Mouse (Mus musculus) midbrain, embryonic 13.5 days (tissue): ENCODE measurements around the gene Mrpl37. TPM values are rescaled to one million over a fixed set of nuclear protein-coding genes. Genes with fewer than 3 reads are reported as not detected.

Experiments
- ATAC-seq: fragments of 200-750 bp; cut with Nextera tagmentation; 2 replicates; pipeline ENCODE4 v1.8.0; 2017; ENCODE audit warnings: mild to moderate bottlenecking, moderate TSS enrichment, moderate library complexity
- H3K27ac ChIP-seq: fragments of 300-500 bp; sonication (generic); 2 replicates; pipeline ENCODE4 v1.5.1; 2015; ENCODE audit warnings: inconsistent platforms, mild to moderate bottlenecking, moderate library complexity
- H3K27me3 ChIP-seq: fragments of 300-500 bp; sonication (generic); 2 replicates; pipeline ENCODE4 v1.6.1; 2015; ENCODE audit warnings: mild to moderate bottlenecking, inconsistent platforms
- H3K36me3 ChIP-seq: fragments of 300-500 bp; sonication (generic); 2 replicates; pipeline ENCODE4 v1.6.1; 2015; ENCODE audit warnings: mild to moderate bottlenecking, inconsistent platforms
- H3K4me1 ChIP-seq: fragments of 300-500 bp; sonication (generic); replicated peaks from 2 replicates; pipeline ENCODE4 v1.6.1; 2015; ENCODE audit warnings: inconsistent platforms
- H3K4me2 ChIP-seq: fragments of 300-500 bp; sonication (generic); replicated peaks from 2 replicates; pipeline ENCODE4 v1.6.1; 2015; ENCODE audit warnings: moderate library complexity, mild to moderate bottlenecking, inconsistent platforms
- H3K4me3 ChIP-seq: fragments of 300-500 bp; sonication (generic); replicated peaks from 2 replicates; pipeline ENCODE4 v1.5.1; 2015; ENCODE audit warnings: mild to moderate bottlenecking, inconsistent platforms
- H3K9ac ChIP-seq: fragments of 300-500 bp; sonication (generic); replicated peaks from 2 replicates; pipeline ENCODE4 v1.6.1; 2015; ENCODE audit warnings: mild to moderate bottlenecking, inconsistent platforms
- H3K9me3 ChIP-seq: fragments of 300-500 bp; sonication (generic); 2 replicates; pipeline ENCODE4 v1.6.1; 2016; ENCODE audit warnings: mild to moderate bottlenecking, inconsistent platforms
- WGBS: fragments of 180-500 bp; shearing (Covaris S2); methylation state at CpG from one replicate; pipeline ENCODE4 v1.1.7; 2015; 5-methylcytosine and 5-hydroxymethylcytosine counted together
- polyA plus RNA-seq: library from polyadenylated mRNA; unstranded; fragments of >200 nt; fragmentation: Nextera tagmentation; extraction: Ambion mirVana; gene quantifications from 2 replicates; pipeline ENCODE4 v1.2.1, GENCODE M21; 2015

Mrpl37 gene
- polyA plus RNA-seq, 1 experiment from 2014 or later: 84.9 TPM

DNA sequence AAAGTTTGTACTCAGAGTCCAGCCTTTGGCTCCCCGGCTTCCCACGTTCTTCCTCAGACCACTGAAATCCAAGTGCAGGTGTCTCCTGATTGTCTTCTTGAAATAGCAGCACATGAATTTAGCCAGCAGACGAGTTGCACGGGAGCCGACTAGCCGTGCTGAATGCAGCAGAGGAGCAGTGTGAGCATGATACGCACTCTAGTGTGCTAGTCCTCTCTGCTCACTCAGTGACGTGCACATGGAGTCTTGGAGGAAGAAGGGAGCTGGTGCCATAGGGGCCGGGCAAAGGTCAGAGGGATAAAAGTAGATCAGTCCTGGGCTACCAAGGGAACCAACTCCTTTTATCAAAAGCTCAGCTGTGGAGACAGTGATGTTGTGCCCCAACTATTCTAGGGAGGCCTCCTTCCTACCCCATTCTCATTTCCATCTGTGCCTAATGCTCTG, 52.8 kb downstream of the Mrpl37 start:
- H3K27ac ChIP-seq: peak overlapping the region; percentile 15; the same call in 1 of the 2 replicates
- WGBS: 81% methylated on average over 9 of the region's 9 CpGs

DNA sequence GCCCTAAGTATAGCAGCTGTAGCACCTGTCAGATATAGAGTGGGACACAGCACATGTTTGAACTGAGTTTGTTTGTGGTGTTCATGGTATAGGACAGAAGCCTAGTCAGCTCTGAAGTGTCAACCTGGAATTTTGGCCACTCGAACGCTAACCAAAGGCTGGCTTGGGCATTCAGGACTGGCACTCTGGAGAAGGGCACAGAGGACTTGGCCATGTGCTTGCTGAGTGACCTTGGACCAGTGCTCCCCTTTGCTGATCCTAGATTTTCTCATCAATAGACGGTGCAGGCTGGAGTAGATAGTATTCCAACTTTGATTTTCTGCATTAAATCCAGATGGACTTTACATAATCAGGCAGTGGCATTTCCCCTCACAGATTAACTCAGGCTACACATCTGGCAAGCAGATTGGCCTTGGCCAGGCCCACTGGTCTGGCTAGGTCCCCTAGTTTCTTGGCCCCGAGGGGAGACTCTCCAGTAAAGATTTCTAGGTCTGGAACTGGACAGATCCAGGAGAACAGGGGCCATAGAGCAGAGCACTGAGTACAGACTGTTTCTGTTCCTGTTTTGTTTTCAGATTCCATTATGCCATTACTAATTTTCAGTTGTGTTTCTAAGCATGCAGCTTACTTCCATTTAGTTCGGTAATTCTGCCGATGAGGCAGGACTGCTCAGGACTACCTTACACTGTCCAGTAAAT, 53.4 kb downstream of the Mrpl37 start:
- no peak overlapping the region for H3K27ac ChIP-seq
- H3K4me2 ChIP-seq: no peak overlapping the region
- WGBS: 90% methylated on average over 6 of the region's 6 CpGs
- no peak overlapping the region for H3K9ac ChIP-seq
- H3K9me3 ChIP-seq: no peaks in the 10 kb centered on the region
- H3K27me3 ChIP-seq: no peaks in the 10 kb centered on the region
- H3K36me3 ChIP-seq: peaks cover 13% of the 10 kb centered on the region; the same call in 1 of the 2 replicates
- H3K4me3 ChIP-seq: no peak overlapping the region
- ATAC-seq: no peak
- H3K4me1 ChIP-seq: peaks cover 74% of the 10 kb centered on the region

More for the DNA sequence above, 52.8 kb downstream of the Mrpl37 start:
- no peak overlapping the region for H3K4me2 ChIP-seq
- no peaks in the 10 kb centered on the region for H3K27me3 ChIP-seq
- H3K9me3 ChIP-seq: no peaks in the 10 kb centered on the region
- no peak for ATAC-seq
- H3K4me1 ChIP-seq: peaks cover 77% of the 10 kb centered on the region
- peaks cover 13% of the 10 kb centered on the region; the same call in 1 of the 2 replicates for H3K36me3 ChIP-seq
- H3K4me3 ChIP-seq: no peak overlapping the region
- no peak overlapping the region for H3K9ac ChIP-seq

DNA sequence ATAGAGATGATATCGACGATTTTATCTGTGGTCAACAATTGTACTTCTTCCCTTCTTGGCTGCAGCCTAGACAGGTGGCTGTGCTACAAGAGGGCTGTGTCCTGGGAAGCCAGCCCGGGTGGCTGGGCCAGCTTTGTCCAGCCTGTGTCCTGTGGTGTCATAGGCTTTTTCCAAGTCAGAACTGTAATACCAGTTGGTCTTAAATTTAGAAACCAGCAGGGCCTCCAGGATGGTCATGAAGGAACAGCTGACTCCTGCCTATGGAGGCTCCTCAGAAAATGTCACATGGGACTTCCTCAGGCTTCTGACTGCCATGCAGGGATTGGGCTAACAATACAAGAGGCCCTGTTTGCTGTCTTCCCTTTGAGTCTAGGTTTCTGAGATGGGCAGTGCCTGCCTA, 54.1 kb downstream of the Mrpl37 start:
- H3K4me1 ChIP-seq: peaks cover 67% of the 10 kb centered on the region
- no peak overlapping the region for H3K4me2 ChIP-seq
- H3K4me3 ChIP-seq: no peak overlapping the region
- H3K9me3 ChIP-seq: no peaks in the 10 kb centered on the region
- 91% methylated on average over 3 of the region's 3 CpGs for WGBS
- no peak overlapping the region for H3K27ac ChIP-seq
- no peak overlapping the region for H3K9ac ChIP-seq
- no peak for ATAC-seq
- peaks cover 13% of the 10 kb centered on the region; the same call in 1 of the 2 replicates for H3K36me3 ChIP-seq
- H3K27me3 ChIP-seq: no peaks in the 10 kb centered on the region

DNA sequence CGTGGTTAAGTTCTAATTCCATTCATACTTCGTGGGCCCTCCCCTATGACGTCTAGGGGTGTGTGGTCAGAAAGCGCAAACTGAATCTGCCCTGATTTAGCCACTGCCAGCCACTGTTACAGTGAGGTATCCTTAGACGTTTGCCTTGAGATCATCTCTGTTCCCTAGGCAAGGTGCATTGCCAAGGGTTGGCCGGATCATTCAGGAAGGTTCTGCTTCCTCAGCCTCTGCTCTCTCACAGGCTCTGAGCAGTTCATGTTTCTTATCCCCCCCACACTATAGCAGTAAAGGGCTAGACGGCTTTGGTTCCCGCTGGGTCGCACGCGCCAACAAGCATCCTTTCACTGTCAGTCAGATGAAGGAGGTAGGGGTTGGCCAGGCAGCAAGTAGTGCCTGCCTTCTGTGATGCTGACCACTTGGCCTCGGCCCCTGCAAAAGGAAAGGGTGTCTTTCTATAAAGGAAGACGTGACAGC, 54.6 kb downstream of the Mrpl37 start:
- H3K27me3 ChIP-seq: no peaks in the 10 kb centered on the region
- H3K4me2 ChIP-seq: no peak overlapping the region
- 71% methylated on average over 13 of the region's 13 CpGs for WGBS
- H3K4me3 ChIP-seq: no peak overlapping the region
- H3K4me1 ChIP-seq: peaks cover 64% of the 10 kb centered on the region
- no peak overlapping the region for H3K9ac ChIP-seq
- H3K36me3 ChIP-seq: peaks cover 13% of the 10 kb centered on the region; the same call in 1 of the 2 replicates
- H3K9me3 ChIP-seq: no peaks in the 10 kb centered on the region
- ATAC-seq: no peak
- H3K27ac ChIP-seq: no peak overlapping the region

DNA sequence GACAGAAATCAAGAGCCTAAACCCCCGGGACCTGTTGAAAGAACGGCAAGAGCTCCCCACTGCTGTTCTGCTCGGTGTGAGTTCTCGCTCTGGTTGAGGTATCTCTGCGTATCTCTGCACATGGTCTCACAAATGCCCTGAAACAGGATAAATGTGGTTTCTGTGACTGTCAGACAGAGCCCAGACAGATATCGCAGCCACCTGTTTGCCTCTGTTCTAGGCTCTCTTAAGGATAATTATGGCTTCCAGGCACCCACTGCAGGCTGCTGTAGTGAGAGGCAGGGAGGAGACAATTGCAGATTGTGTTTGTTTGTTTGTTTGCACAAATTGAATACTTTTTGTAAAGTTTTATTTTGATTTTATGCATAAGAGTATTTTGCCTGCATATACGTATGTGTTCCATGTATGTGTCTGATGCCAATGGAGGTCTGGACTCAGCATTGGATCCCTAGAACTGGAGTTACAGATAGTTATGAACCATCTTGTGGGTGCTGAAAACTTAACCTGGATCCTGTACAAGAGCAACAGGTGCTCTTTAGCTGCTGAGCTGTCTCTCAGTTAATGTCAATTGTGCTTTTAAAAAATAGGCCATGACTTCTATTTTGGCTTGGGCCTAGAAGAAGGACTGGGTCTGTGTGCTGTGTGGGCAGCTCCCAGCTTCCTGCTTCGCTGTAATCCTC, 55.2 kb downstream of the Mrpl37 start:
- Histone ChIP-seq H3K4me3 (no peak overlapping the region), H3K27me3 (no peaks in the 10 kb centered on the region), H3K4me1 (peaks cover 63% of the 10 kb centered on the region), H3K9ac (no peak overlapping the region), H3K4me2 (no peak overlapping the region), H3K27ac (no peak overlapping the region), H3K36me3 (peaks cover 13% of the 10 kb centered on the region; the same call in 1 of the 2 replicates), H3K9me3 (no peaks in the 10 kb centered on the region)
- WGBS: 90% methylated on average over 8 of the region's 8 CpGs
- no peak for ATAC-seq

DNA sequence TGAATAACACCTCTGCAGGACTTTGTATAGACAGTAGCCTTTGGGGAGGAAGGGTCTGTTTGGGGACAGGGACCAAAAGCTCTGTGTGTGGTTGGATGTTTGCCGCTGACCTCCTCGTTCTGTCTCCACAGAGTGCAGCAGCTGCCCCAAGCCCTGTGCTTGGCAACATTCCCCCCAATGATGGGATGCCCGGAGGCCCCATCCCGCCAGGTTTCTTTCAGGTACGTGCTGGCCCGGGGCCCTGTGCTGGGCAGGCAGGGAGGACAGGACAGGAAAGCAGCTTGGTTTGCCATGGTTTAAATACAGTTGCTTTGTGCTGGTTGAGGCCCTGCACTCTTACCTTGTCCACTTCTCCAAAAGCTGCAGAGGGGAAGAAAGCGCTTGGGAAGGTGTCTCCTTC, 57.1 kb downstream of the Mrpl37 start:
- no peak for ATAC-seq
- Histone ChIP-seq H3K4me2 (no peak overlapping the region), H3K9me3 (no peaks in the 10 kb centered on the region), H3K4me3 (no peak overlapping the region), H3K9ac (0 out of 2 replicates have a peak overlapping the region, but pooled peaks have one; percentile 14), H3K4me1 (peaks cover 53% of the 10 kb centered on the region), H3K36me3 (peaks cover 13% of the 10 kb centered on the region; the same call in 1 of the 2 replicates), H3K27ac (peak overlapping the region; percentile 10; the same call in 1 of the 2 replicates), H3K27me3 (no peaks in the 10 kb centered on the region)
- WGBS: 92% methylated on average over 7 of the region's 7 CpGs

DNA sequence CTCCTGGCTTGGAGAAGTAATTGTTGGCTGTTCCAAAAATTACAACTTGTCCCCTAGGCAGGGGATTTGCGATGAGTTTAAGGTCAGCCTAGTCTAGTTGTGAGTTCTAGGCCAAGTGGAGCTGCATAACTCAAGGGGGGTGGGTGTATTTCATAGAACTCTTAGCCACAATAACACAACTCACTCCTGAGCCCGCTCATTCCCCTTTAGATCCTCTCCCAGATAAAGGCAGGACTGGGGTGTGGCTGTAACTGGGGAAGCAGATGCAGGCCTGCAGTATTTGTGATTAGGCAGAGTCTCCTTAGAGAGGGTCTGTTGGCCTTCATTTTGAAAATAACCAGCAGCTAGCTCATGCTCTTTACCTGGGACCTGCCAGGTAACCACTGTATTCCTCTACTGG, 58.5 kb downstream of the Mrpl37 start:
- Histone ChIP-seq H3K9me3 (no peaks in the 10 kb centered on the region), H3K36me3 (peaks cover 13% of the 10 kb centered on the region; the same call in 1 of the 2 replicates), H3K27me3 (no peaks in the 10 kb centered on the region), H3K4me3 (no peak overlapping the region), H3K4me2 (no peak overlapping the region), H3K4me1 (peaks cover 52% of the 10 kb centered on the region), H3K27ac (no peak overlapping the region), H3K9ac (no peak overlapping the region)
- no peak for ATAC-seq
- 89% methylated on average over 2 of the region's 2 CpGs for WGBS

DNA sequence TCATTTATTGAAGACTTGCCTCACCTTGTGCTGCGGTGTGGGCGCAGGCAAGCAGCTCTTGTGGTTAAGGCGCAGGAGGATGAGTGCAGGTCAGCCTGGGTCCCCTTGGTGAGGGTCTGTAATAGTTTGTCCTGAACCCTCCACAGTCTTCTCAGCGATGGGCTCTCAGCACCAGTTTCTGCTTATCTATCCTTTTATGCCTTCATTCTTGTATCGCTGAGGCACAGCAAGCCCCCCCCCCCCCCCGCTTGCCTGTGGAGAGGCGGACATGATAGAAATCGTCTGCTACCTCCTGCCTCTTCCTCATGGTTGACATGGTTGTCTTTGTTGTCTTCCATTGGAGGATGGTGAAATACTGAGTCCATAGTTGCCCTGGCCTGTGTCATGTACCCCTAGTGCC, 59.3 kb downstream of the Mrpl37 start:
- Histone ChIP-seq H3K27me3 (no peaks in the 10 kb centered on the region), H3K4me2 (no peak overlapping the region), H3K4me3 (no peak overlapping the region), H3K9me3 (no peaks in the 10 kb centered on the region), H3K9ac (no peak overlapping the region), H3K36me3 (peaks cover 13% of the 10 kb centered on the region; the same call in 1 of the 2 replicates), H3K4me1 (peaks cover 52% of the 10 kb centered on the region), H3K27ac (no peak overlapping the region)
- 95% methylated on average over 8 of the region's 8 CpGs for WGBS
- no peak for ATAC-seq

DNA sequence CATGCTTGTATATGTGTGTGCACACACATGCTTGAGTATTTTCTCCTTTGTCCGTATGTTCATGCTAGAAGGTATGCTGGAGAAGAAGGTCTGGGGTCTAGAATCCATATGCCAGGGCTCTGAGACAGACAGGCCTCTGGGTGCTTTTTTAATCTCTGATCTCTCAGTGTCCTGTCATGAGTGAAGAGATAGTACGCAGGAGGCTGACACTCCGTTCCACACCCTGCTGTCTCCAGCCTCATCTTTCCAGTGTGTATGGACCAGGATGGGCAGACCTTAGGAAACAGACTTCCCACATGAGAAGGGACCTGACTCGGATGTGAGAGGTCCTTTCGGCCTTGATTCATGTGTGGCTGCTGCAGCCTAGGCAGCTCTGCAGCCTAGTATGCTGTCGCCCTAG, 59.9 kb downstream of the Mrpl37 start:
- Histone ChIP-seq H3K4me3 (no peak overlapping the region), H3K27me3 (no peaks in the 10 kb centered on the region), H3K36me3 (peaks cover 13% of the 10 kb centered on the region; the same call in 1 of the 2 replicates), H3K9ac (no peak overlapping the region), H3K9me3 (no peaks in the 10 kb centered on the region), H3K4me2 (no peak overlapping the region), H3K27ac (no peak overlapping the region), H3K4me1 (peaks cover 52% of the 10 kb centered on the region)
- no peak for ATAC-seq
- WGBS: 97% methylated on average over 6 of the region's 6 CpGs

DNA sequence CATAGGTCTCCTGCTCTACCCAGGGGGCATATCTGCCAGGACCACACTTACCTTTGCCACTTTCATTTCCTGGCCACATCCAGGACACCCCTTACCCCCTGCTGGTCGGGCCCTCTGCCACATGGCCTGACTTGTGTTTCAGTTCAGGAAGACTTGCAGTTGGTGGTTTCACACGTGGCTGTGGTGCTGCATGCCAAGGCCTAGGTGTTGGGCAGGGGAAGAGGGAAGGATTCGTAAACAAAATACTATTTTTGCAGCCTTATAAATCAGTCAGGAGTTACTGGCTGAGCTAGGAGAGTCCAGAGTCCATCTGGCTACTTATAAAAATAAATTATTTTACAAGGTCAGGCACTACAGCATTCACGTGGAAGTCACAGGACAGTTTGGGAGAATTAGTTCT, 60.4 kb downstream of the Mrpl37 start:
- Histone ChIP-seq H3K27ac (no peak overlapping the region), H3K4me1 (peaks cover 53% of the 10 kb centered on the region), H3K9ac (no peak overlapping the region), H3K36me3 (peaks cover 13% of the 10 kb centered on the region; the same call in 1 of the 2 replicates), H3K4me2 (no peak overlapping the region), H3K4me3 (no peak overlapping the region), H3K9me3 (no peaks in the 10 kb centered on the region), H3K27me3 (no peaks in the 10 kb centered on the region)
- WGBS: 94% methylated on average over 4 of the region's 4 CpGs
- ATAC-seq: no peak
